Comparison of ENCODE assay signal across 7 mouse cellular contexts in genomic region chr3:90248746-90249100, GRCm38 (mm10). TPM values are rescaled to one million over a fixed set of nuclear protein-coding genes. Genes with fewer than 3 reads are reported as not detected.
DNase-seq lines count a peak whose midpoint lies in the region; ATAC-seq and TF ChIP-seq lines count a peak whose summit lies in the region.

No protein-coding gene starts in this region.

- peak overlapping the region; percentile 83 for H3K4me2 ChIP-seq in embryonic facial prominence, embryonic 11.5 days (ENCODE audit: low read depth, low read length)
- peak overlapping the region; percentile 71 for H3K4me2 ChIP-seq in heart, postnatal 0 days (ENCODE audit: low read depth, low read length)
- peak overlapping the region; percentile 80 for H3K4me2 ChIP-seq in midbrain, embryonic 15.5 days

- peak overlapping the region; percentile 43; the same call in 1 of the 2 replicates for H3K27ac ChIP-seq in embryonic facial prominence, embryonic 11.5 days (replicated peaks; ENCODE audit: low read depth, low read length)
- H3K27ac ChIP-seq in heart, postnatal 0 days (ENCODE audit: low read depth) = peak overlapping the region; percentile 95
- peak overlapping the region; percentile 87 for H3K27ac ChIP-seq in midbrain, embryonic 15.5 days

- peak; percentile 36; the same call in 1 of the 2 replicates for TF ChIP-seq EP300 in heart, postnatal 0 days (IDR thresholded peaks at IDR 0.05; ENCODE audit: low read depth)

- peak overlapping the region; percentile 57 for H3K4me3 ChIP-seq in embryonic facial prominence, embryonic 11.5 days (ENCODE audit: low read depth, low read length)
- H3K4me3 ChIP-seq in heart, postnatal 0 days (ENCODE audit: low read depth, low read length) = peak overlapping the region; percentile 66
- peak overlapping the region; percentile 76 for H3K4me3 ChIP-seq in midbrain, embryonic 15.5 days

- no peak for ATAC-seq in embryonic facial prominence, embryonic 11.5 days (replicated peaks; ENCODE audit: insufficient number of reproducible peaks, low FRiP score, low TSS enrichment, low read depth)
- peak; percentile 31 for ATAC-seq in heart, postnatal 0 days (ENCODE audit: insufficient read depth, low read depth)
- ATAC-seq in midbrain, embryonic 15.5 days (replicated peaks) = no peak

- no peaks in the 10 kb centered on the region for H3K27me3 ChIP-seq in embryonic facial prominence, embryonic 11.5 days (ENCODE audit: control insufficient read depth, insufficient read depth, low read length)
- H3K27me3 ChIP-seq in heart, postnatal 0 days (ENCODE audit: control insufficient read depth, insufficient read depth, low read length) = no peaks in the 10 kb centered on the region
- H3K27me3 ChIP-seq in midbrain, embryonic 15.5 days (replicated peaks) = no peaks in the 10 kb centered on the region

- peak; percentile 65 for DNase-seq in 3134 (ENCODE audit: extremely low read depth, insufficient read length, low spot score)
- DNase-seq in A20 (ENCODE audit: low read depth, low spot score) = peak; percentile 61
- peak; percentile 30 for DNase-seq in embryonic facial prominence, embryonic 11.5 days (ENCODE audit: low spot score)
- peak; percentile 73 for DNase-seq in heart, postnatal 0 days (ENCODE audit: low spot score)
- peak; percentile 50 for DNase-seq in liver
- DNase-seq in testis, postnatal 14 days (ENCODE audit: low spot score) = no peak

- no peaks in the 10 kb centered on the region for H3K9me3 ChIP-seq in embryonic facial prominence, embryonic 11.5 days (replicated peaks; ENCODE audit: control insufficient read depth, low read length)
- no peaks in the 10 kb centered on the region for H3K9me3 ChIP-seq in heart, postnatal 0 days (replicated peaks; ENCODE audit: control insufficient read depth, low read length)
- H3K9me3 ChIP-seq in midbrain, embryonic 15.5 days = no peaks in the 10 kb centered on the region

- 6% methylated on average over 10 of the region's 10 CpGs for WGBS in embryonic facial prominence, embryonic 11.5 days
- under 1% methylated on average over 10 of the region's 10 CpGs for WGBS in heart, postnatal 0 days
- 7% methylated on average over 10 of the region's 10 CpGs for WGBS in midbrain, embryonic 15.5 days

- H3K4me1 ChIP-seq in embryonic facial prominence, embryonic 11.5 days (ENCODE audit: control insufficient read depth, insufficient read depth, low read length) = no peaks in the 10 kb centered on the region
- H3K4me1 ChIP-seq in heart, postnatal 0 days (ENCODE audit: control insufficient read depth, insufficient read depth) = no peaks in the 10 kb centered on the region
- peaks cover 15% of the 10 kb centered on the region for H3K4me1 ChIP-seq in midbrain, embryonic 15.5 days

- H3K9ac ChIP-seq in embryonic facial prominence, embryonic 11.5 days (replicated peaks; ENCODE audit: low read length) = peak overlapping the region; percentile 73
- H3K9ac ChIP-seq in heart, postnatal 0 days (replicated peaks; ENCODE audit: low read depth, low read length) = peak overlapping the region; percentile 74
- H3K9ac ChIP-seq in midbrain, embryonic 15.5 days = peak overlapping the region; percentile 69

- TF ChIP-seq CTCF in heart, postnatal 0 days (IDR thresholded peaks at IDR 0.05; ENCODE audit: low read depth) = no peak

- H3K36me3 ChIP-seq in embryonic facial prominence, embryonic 11.5 days (replicated peaks; ENCODE audit: control insufficient read depth, insufficient read depth, low read depth, low read length) = no peaks in the 10 kb centered on the region
- H3K36me3 ChIP-seq in heart, postnatal 0 days (replicated peaks; ENCODE audit: control insufficient read depth, insufficient read depth, low read length) = peaks cover 20% of the 10 kb centered on the region
- H3K36me3 ChIP-seq in midbrain, embryonic 15.5 days (replicated peaks) = no peaks in the 10 kb centered on the region

RNA-seq across cellular contexts. Expression of gene Slc39a1, which starts 0.8 kb away (rescaled TPM):
- polyA plus RNA-seq in embryonic facial prominence, embryonic 11.5 days (2014; fragmentation: Nextera tagmentation; extraction: Ambion mirVana) = 48.7 and 49.1 TPM in 2 replicates
- 157 and 158 TPM in 2 replicates for total RNA-seq in heart, postnatal 0 days (2014; rRNA removed; ENCODE audit: low replicate concordance)
- polyA plus RNA-seq in heart, postnatal 0 days (2015; fragmentation: Nextera tagmentation; extraction: Ambion mirVana) = 93.3 and 95.5 TPM in 2 replicates
- polyA plus RNA-seq in midbrain, embryonic 15.5 days (2015; fragmentation: Nextera tagmentation; extraction: Ambion mirVana) = 48.4 and 52.1 TPM in 2 replicates

RNA-seq across cellular contexts. Expression of gene Crtc2, which starts 5.2 kb away (rescaled TPM):
- 10.8 and 12.5 TPM in 2 replicates for polyA plus RNA-seq in embryonic facial prominence, embryonic 11.5 days (2014; fragmentation: Nextera tagmentation; extraction: Ambion mirVana)
- 11.6 and 17.8 TPM in 2 replicates for total RNA-seq in heart, postnatal 0 days (2014; rRNA removed; ENCODE audit: low replicate concordance)
- 6.3 and 7.2 TPM in 2 replicates for polyA plus RNA-seq in heart, postnatal 0 days (2015; fragmentation: Nextera tagmentation; extraction: Ambion mirVana)
- polyA plus RNA-seq in midbrain, embryonic 15.5 days (2015; fragmentation: Nextera tagmentation; extraction: Ambion mirVana) = 24.0 and 26.6 TPM in 2 replicates

RNA-seq across cellular contexts. Expression of gene Creb3l4, which starts 5.4 kb away (rescaled TPM):
- polyA plus RNA-seq in embryonic facial prominence, embryonic 11.5 days (2014; fragmentation: Nextera tagmentation; extraction: Ambion mirVana) = 7.7 and 9.9 TPM in 2 replicates
- 2.4 TPM in 1 of 2 replicates, not detected in the other for total RNA-seq in heart, postnatal 0 days (2014; rRNA removed; ENCODE audit: low replicate concordance)
- polyA plus RNA-seq in heart, postnatal 0 days (2015; fragmentation: Nextera tagmentation; extraction: Ambion mirVana) = 1.2 TPM in 2 replicates
- polyA plus RNA-seq in midbrain, embryonic 15.5 days (2015; fragmentation: Nextera tagmentation; extraction: Ambion mirVana) = 1.6 and 2.3 TPM in 2 replicates

RNA-seq across cellular contexts. Expression of gene Dennd4b, which starts 16.3 kb away (rescaled TPM):
- polyA plus RNA-seq in embryonic facial prominence, embryonic 11.5 days (2014; fragmentation: Nextera tagmentation; extraction: Ambion mirVana) = 2.6 and 2.9 TPM in 2 replicates
- total RNA-seq in heart, postnatal 0 days (2014; rRNA removed; ENCODE audit: low replicate concordance) = 18.4 and 32.6 TPM in 2 replicates
- polyA plus RNA-seq in heart, postnatal 0 days (2015; fragmentation: Nextera tagmentation; extraction: Ambion mirVana) = 3.4 and 4.6 TPM in 2 replicates
- polyA plus RNA-seq in midbrain, embryonic 15.5 days (2015; fragmentation: Nextera tagmentation; extraction: Ambion mirVana) = 7.4 and 11.2 TPM in 2 replicates

RNA-seq across cellular contexts. Expression of gene Jtb, which starts 17.3 kb away (rescaled TPM):
- polyA plus RNA-seq in embryonic facial prominence, embryonic 11.5 days (2014; fragmentation: Nextera tagmentation; extraction: Ambion mirVana) = 94.4 and 103 TPM in 2 replicates
- 78.5 and 87.2 TPM in 2 replicates for total RNA-seq in heart, postnatal 0 days (2014; rRNA removed; ENCODE audit: low replicate concordance)
- polyA plus RNA-seq in heart, postnatal 0 days (2015; fragmentation: Nextera tagmentation; extraction: Ambion mirVana) = 116 TPM in 2 replicates
- 90.6 and 94.3 TPM in 2 replicates for polyA plus RNA-seq in midbrain, embryonic 15.5 days (2015; fragmentation: Nextera tagmentation; extraction: Ambion mirVana)

Comparison
In these comparisons a context has a peak if more than half of its experiments do, and no peak if none do; other contexts are left out.
1. H3K27ac ChIP-seq: peak in every context shown above with its lines; median percentile 95 in heart, postnatal 0 days; 87 in midbrain, embryonic 15.5 days; 43 in embryonic facial prominence, embryonic 11.5 days.